Mouse (Mus musculus): ENCODE measurements around the gene Slc2a5. TPM values are rescaled to one million over a fixed set of nuclear protein-coding genes. Genes with fewer than 3 reads are reported as not detected.

Gene Slc2a5
- total RNA-seq, 2 experiments from 2014 or later, result not detected

GRCm38 (mm10) chr4:150181304-150181703, 62.2 kb downstream of the Slc2a5 start:
- no peak for ATAC-seq (replicated peaks; ENCODE audit: low FRiP score, poor library complexity, severe bottlenecking)

DNA sequence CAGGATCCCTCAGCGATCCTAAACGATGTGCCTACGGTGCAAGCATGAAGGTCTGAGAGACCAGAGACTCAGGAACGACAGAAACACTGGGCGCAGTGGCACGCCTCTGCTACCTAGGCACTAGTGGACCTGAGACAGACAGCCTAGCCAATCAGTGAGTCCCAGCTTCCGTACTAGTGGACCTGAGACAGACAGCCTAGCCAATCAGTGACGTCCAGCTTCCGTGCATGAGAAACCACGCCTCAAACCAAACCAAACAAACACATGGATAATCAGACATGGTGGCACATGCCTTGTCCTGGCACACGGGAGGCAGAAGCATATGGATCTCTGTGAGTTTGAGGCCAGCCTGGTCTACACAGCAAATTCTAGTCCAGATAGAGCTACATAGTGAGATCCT, 69.2 kb downstream of the Slc2a5 start:
- no peak for ATAC-seq (replicated peaks; ENCODE audit: low FRiP score, poor library complexity, severe bottlenecking)

DNA sequence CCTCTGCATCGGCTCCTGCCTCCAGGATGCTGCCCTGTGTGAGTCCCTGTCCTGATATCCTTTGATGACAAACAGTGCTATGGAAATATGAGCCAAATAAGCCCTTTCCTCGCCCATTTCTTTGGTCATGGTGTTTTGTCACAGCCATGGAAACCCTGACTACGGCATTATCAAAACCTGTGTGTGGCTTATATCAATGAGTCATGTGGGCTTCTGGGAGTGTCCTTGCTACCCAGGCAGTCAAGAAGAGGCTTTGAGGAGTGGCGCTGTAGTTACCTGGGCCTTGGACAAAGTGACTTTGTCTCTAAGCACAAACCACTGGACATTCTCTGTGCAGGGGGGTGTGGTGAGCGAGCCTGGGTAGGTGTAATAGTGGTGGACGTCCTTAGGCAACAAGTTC, 73.1 kb downstream of the Slc2a5 start:
- ATAC-seq (replicated peaks; ENCODE audit: low FRiP score, poor library complexity, severe bottlenecking), result no peak

Other genes with a start within 250 kb of the Slc2a5 start
- 0.72 TPM in 1 of 2 replicates, not detected in the other for gene Spsb1, start 164.2 kb upstream of the Slc2a5 start, total RNA-seq (2015; ENCODE audit: low replicate concordance)
- gene Spsb1, start 164.2 kb upstream of the Slc2a5 start, total RNA-seq (2017; ENCODE audit: low replicate concordance), result not detected in 2 replicates
- 2.5 TPM in 2 replicates for gene H6pd, start 110.3 kb upstream of the Slc2a5 start, total RNA-seq (2015; ENCODE audit: low replicate concordance)
- 3.2 and 11.8 TPM in 2 replicates for gene H6pd, start 110.3 kb upstream of the Slc2a5 start, total RNA-seq (2017; ENCODE audit: low replicate concordance)
- 0.42 TPM in 1 of 2 replicates, not detected in the other for gene Gpr157, start 31.9 kb upstream of the Slc2a5 start, total RNA-seq (2015; ENCODE audit: low replicate concordance)
- gene Gpr157, start 31.9 kb upstream of the Slc2a5 start, total RNA-seq (2017; ENCODE audit: low replicate concordance), result 0.51 and 0.83 TPM in 2 replicates
- not detected in 2 replicates for gene Slc2a7, start 29.7 kb downstream of the Slc2a5 start, total RNA-seq (2015; ENCODE audit: low replicate concordance)
- gene Slc2a7, start 29.7 kb downstream of the Slc2a5 start, total RNA-seq (2017; ENCODE audit: low replicate concordance), result not detected in 2 replicates
- gene Car6, start 82.0 kb downstream of the Slc2a5 start, total RNA-seq (2015; ENCODE audit: low replicate concordance), result not detected in 2 replicates
- gene Car6, start 82.0 kb downstream of the Slc2a5 start, total RNA-seq (2017; ENCODE audit: low replicate concordance), result not detected in 2 replicates
- 79.6 and 121 TPM in 2 replicates for gene Eno1, start 117.4 kb downstream of the Slc2a5 start, total RNA-seq (2015; ENCODE audit: low replicate concordance)
- gene Eno1, start 117.4 kb downstream of the Slc2a5 start, total RNA-seq (2017; ENCODE audit: low replicate concordance), result 21.2 and 44.2 TPM in 2 replicates
- gene Rere, start 162.4 kb downstream of the Slc2a5 start, total RNA-seq (2015; ENCODE audit: low replicate concordance), result 24.9 and 31.0 TPM in 2 replicates
- 5.5 and 9.8 TPM in 2 replicates for gene Rere, start 162.4 kb downstream of the Slc2a5 start, total RNA-seq (2017; ENCODE audit: low replicate concordance)

Measured in erythroid progenitor cell, adult 5-6 weeks (primary cell).